Mouse (Mus musculus) R1 (cell line): ENCODE measurements around the gene Mamstr.

Experiments used
- DNase-seq: peaks from one replicate; pipeline ENCODE4 v3.0.0-alpha.2; 2018; ENCODE audit warnings: low read depth, low spot score

The Mamstr gene

GRCm38 (mm10) chr7:45693921-45694591, 54.3 kb downstream of the Mamstr start, which contains the start of gene Sec1:
TSS of gene Sec1 (minus strand) at chr7:45694402.
- peak; percentile 67 for DNase-seq

GRCm38 (mm10) chr7:45695098-45695497, 55.3 kb downstream of the Mamstr start:
- DNase-seq: no peak
